Mouse (Mus musculus) heart, postnatal 10 days (tissue): ENCODE data around the gene Pigt. TPM values are rescaled to one million over a fixed set of nuclear protein-coding genes. Genes with fewer than 3 reads are reported as not detected.

Experiments
- total RNA-seq, 2 experiments: library from RNA; stranded (reverse); gene quantifications; 2 replicates each; pipeline ENCODE4 v1.2.3; 2021

Gene Pigt
- total RNA-seq, 2 experiments from 2014 or later: 56.4 to 56.8 TPM

Other genes with a start within 250 kb of the Pigt start
- gene Svs3b, start 240.9 kb upstream of the Pigt start, total RNA-seq: not detected
- not detected for gene Svs4, start 219.1 kb upstream of the Pigt start, total RNA-seq
- gene Svs3a, start 208.3 kb upstream of the Pigt start, total RNA-seq: not detected
- not detected for gene Svs6, start 180.8 kb upstream of the Pigt start, total RNA-seq
- not detected for gene Svs5, start 164.8 kb upstream of the Pigt start, total RNA-seq
- under 1 TPM; 0.45 to 0.77 TPM for gene Slpi, start 108.4 kb upstream of the Pigt start, total RNA-seq
- not detected for gene Rbpjl, start 94.4 kb upstream of the Pigt start, total RNA-seq
- gene Matn4, start 92.4 kb upstream of the Pigt start, total RNA-seq: 1 to 10 TPM; 1.2 to 2.3 TPM
- 10 to 100 TPM; 24.3 to 39.3 TPM for gene Sdc4, start 53.6 kb upstream of the Pigt start, total RNA-seq
- 10 to 100 TPM; 21.3 to 25.1 TPM for gene Sys1, start 40.6 kb upstream of the Pigt start, total RNA-seq
- gene Gm20458, start 36.6 kb upstream of the Pigt start, total RNA-seq: 1 to 10 TPM; 5.5 to 7.4 TPM
- gene Trp53tg5, start 23.8 kb upstream of the Pigt start, total RNA-seq: not detected
- gene Dbndd2, start 11.4 kb upstream of the Pigt start, total RNA-seq: 10 to 100 TPM; 17.1 to 18.9 TPM
- gene Wfdc2, start 64.9 kb downstream of the Pigt start, total RNA-seq: 1 to 10 TPM in 1 of 2 experiments, under 1 TPM in 1; 0.84 to 1.0 TPM
- not detected for gene Spint3, start 75.9 kb downstream of the Pigt start, total RNA-seq
- not detected for gene Wfdc6a, start 87.9 kb downstream of the Pigt start, total RNA-seq
- gene Eppin, start 96.1 kb downstream of the Pigt start, total RNA-seq: not detected
- gene Wfdc6b, start 116.0 kb downstream of the Pigt start, total RNA-seq: not detected
- gene Wfdc8, start 116.1 kb downstream of the Pigt start, total RNA-seq: not detected
- not detected for gene Wfdc16, start 141.3 kb downstream of the Pigt start, total RNA-seq
- gene Wfdc10, start 158.5 kb downstream of the Pigt start, total RNA-seq: not detected
- gene Wfdc9, start 159.1 kb downstream of the Pigt start, total RNA-seq: not detected
- gene Wfdc11, start 176.6 kb downstream of the Pigt start, total RNA-seq: not detected
- gene Wfdc13, start 187.6 kb downstream of the Pigt start, total RNA-seq: not detected
- not detected for gene Spint4, start 201.0 kb downstream of the Pigt start, total RNA-seq
- not detected for gene Spint5, start 217.8 kb downstream of the Pigt start, total RNA-seq
- under 1 TPM; 0.17 to 0.40 TPM for gene Wfdc3, start 248.4 kb downstream of the Pigt start, total RNA-seq
- 10 to 100 TPM; 35.8 to 38.5 TPM for gene Dnttip1, start 248.5 kb downstream of the Pigt start, total RNA-seq